Mouse (Mus musculus): ENCODE data around the gene Ubac1.

GRCm38 (mm10) chr2:25994791-25995190, 26.8 kb downstream of the Ubac1 start:
- TF ChIP-seq CTCF (IDR thresholded peaks at IDR 0.05; ENCODE audit: borderline replicate concordance, insufficient read depth, low read length) (no peak), POLR2A (IDR thresholded peaks at IDR 0.05; ENCODE audit: low read depth, low read length) (no peak)
